Mouse (Mus musculus) cerebellum, adult 2 months (tissue): Measurements from ENCODE around the gene Cep104.

Experiments used
- CTCF ChIP-seq: fragments of 200-500 bp; IDR thresholded peaks from 2 replicates; pipeline ENCODE4 v1.5.1; 2011; ENCODE audit warnings: low read depth, mild to moderate bottlenecking, control low read depth, low read length, moderate library complexity, borderline replicate concordance; ENCODE audit not compliant: insufficient read depth
- POLR2A ChIP-seq: fragments of 200-500 bp; IDR thresholded peaks from 2 replicates; pipeline ENCODE4 v1.6.1; 2011; ENCODE audit warnings: low read length, control low read depth, borderline replicate concordance; ENCODE audit not compliant: insufficient read depth

GRCm38 (mm10) chr4:153979243-153979642 lies 4.2 kb downstream of the Cep104 start:
- TF ChIP-seq POLR2A (no peak), CTCF (no peak)
